Mouse (Mus musculus) forebrain, embryonic 10.5 days (tissue): ENCODE results near the gene Yeats2. TPM values are rescaled to one million over a fixed set of nuclear protein-coding genes. Genes with fewer than 3 reads are reported as not detected.

Source experiments
- DNase-seq: peaks from one replicate; pipeline ENCODE4 v3.0.0-alpha.2; 2017; ENCODE audit warnings: low spot score; ENCODE audit errors: extremely low spot score
- H3K27ac ChIP-seq: fragments of 300-500 bp; sonication (generic); 2 replicates; pipeline ENCODE4 v1.5.1; 2016; ENCODE audit warnings: mild to moderate bottlenecking
- H3K27me3 ChIP-seq: fragments of 300-500 bp; sonication (generic); 2 replicates; pipeline ENCODE4 v1.6.1; 2016; ENCODE audit warnings: mild to moderate bottlenecking; ENCODE audit not compliant: poor library complexity, severe bottlenecking
- H3K36me3 ChIP-seq: fragments of 300-500 bp; sonication (generic); replicated peaks from 2 replicates; pipeline ENCODE4 v1.6.1; 2016; ENCODE audit warnings: mild to moderate bottlenecking, moderate library complexity
- H3K4me1 ChIP-seq: fragments of 300-500 bp; sonication (generic); 2 replicates; pipeline ENCODE4 v1.6.1; 2016
- H3K4me3 ChIP-seq: fragments of 300-500 bp; sonication (generic); 2 replicates; pipeline ENCODE4 v1.5.1; 2016; ENCODE audit warnings: mild to moderate bottlenecking, moderate library complexity
- H3K9me3 ChIP-seq: fragments of 300-500 bp; sonication (generic); 2 replicates; pipeline ENCODE4 v1.6.1; 2016; ENCODE audit warnings: mild to moderate bottlenecking, moderate library complexity
- WGBS: fragments of 180-500 bp; shearing (Covaris S2); methylation state at CpG from one replicate; pipeline ENCODE4 v1.1.7; 2016; 5-methylcytosine and 5-hydroxymethylcytosine counted together
- polyA plus RNA-seq: library from polyadenylated mRNA; unstranded; fragments of >200 nt; fragmentation: Nextera tagmentation; extraction: Ambion mirVana; gene quantifications from 2 replicates; pipeline ENCODE4 v1.2.1, GENCODE M21; 2016

The Yeats2 gene
- polyA plus RNA-seq, 1 experiment from 2014 or later: 41.2 TPM

DNA sequence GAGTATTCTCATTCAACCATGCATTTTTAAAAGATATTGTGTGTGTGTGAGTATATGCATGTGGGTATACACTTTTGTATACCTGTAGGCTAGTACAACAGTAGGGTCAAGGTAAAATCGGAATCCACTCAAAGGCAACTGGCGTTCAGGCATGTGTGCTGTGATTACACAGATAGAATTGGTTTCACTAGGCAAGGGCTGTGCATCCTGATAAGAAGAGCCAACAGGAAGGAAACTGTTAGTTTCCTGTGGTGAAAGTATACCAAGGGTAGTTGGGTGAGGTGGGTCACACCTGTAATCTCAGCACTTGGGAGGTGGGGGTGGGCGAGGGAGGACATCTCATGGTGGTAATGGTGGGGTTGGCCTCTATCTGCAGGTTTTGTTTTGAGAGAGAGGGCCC lies 3.7 kb downstream of the Yeats2 start:
- 94% methylated on average over 3 of the region's 3 CpGs for WGBS
- H3K27ac ChIP-seq: no peak overlapping the region
- no peak overlapping the region for H3K4me3 ChIP-seq
- peaks cover 33% of the 10 kb centered on the region for H3K36me3 ChIP-seq
- DNase-seq: no peak
- peaks cover 15% of the 10 kb centered on the region for H3K4me1 ChIP-seq
- peaks cover 6% of the 10 kb centered on the region; the same call in 1 of the 2 replicates for H3K9me3 ChIP-seq
- H3K27me3 ChIP-seq: no peaks in the 10 kb centered on the region

DNA sequence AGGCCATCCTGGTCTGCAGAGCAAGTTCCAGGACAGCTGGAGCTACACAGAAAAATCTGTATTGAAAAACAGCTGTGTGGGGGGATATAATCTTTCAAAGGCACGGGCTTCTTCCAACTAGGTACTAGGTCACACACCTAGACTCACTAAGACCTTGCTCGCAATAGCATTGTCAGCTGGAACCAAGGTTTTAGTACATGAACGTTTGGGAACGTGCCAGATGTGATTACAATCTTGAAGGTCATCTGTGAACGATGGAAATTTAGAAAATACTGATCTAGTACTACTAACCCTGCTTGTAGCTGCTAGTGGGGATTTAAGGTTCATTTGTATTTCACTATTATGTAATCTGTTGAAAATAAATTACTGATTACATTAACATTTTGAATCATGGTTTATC lies 11.1 kb downstream of the Yeats2 start:
- Histone ChIP-seq H3K4me1 (no peaks in the 10 kb centered on the region), H3K4me3 (no peak overlapping the region), H3K27ac (no peak overlapping the region), H3K27me3 (no peaks in the 10 kb centered on the region), H3K9me3 (no peaks in the 10 kb centered on the region), H3K36me3 (peaks cover 65% of the 10 kb centered on the region)
- no peak for DNase-seq
- WGBS: 91% methylated on average over 5 of the region's 5 CpGs

DNA sequence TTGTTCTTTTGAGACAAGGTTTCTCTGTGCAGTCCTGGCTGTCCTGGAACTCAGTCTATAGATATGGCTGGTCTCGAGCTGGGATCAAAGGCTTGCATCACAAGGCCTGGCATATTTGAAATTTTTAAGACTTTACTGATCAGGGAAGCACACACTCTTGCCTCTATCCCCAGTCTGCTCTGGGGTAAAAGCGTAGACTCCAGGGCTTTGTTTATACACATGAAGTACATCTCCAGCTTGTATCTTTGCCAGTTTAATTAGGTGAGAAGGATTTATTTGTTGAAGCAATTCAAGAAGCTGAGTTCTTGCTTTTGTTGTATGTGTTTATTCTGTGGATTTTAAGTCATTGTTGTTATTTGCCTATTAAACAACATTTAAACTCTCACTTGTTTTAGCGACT lies 12.9 kb downstream of the Yeats2 start:
- Histone ChIP-seq H3K4me1 (no peaks in the 10 kb centered on the region), H3K27ac (no peak overlapping the region), H3K36me3 (peaks cover 82% of the 10 kb centered on the region), H3K27me3 (no peaks in the 10 kb centered on the region), H3K9me3 (no peaks in the 10 kb centered on the region), H3K4me3 (no peak overlapping the region)
- 89% methylated on average over 3 of the region's 3 CpGs for WGBS
- no peak for DNase-seq

DNA sequence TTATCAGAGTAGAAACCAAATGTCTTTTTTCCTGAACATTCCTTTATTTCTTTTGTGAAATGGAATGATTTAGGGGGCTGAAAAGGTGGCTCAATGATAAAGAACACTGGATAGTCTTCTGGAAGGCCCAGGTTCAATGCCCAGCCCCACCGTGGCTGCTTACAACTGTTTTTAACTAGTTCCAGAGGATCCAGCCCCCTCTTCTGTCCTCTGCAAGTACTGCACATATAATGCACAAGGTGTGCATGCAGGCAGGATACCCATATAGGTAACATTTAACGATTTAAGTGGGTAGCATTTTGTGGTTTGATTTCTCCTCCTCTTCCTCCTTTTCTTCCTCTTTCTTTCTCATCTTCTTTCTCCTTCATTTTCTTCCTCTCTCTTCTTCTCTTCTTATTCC lies 19.3 kb downstream of the Yeats2 start:
- 81% methylated on average over 2 of the region's 2 CpGs for WGBS
- Histone ChIP-seq H3K36me3 (peaks cover 100% of the 10 kb centered on the region), H3K4me1 (no peaks in the 10 kb centered on the region), H3K4me3 (no peak overlapping the region), H3K9me3 (peaks cover 5% of the 10 kb centered on the region), H3K27me3 (no peaks in the 10 kb centered on the region), H3K27ac (no peak overlapping the region)
- DNase-seq: no peak

DNA sequence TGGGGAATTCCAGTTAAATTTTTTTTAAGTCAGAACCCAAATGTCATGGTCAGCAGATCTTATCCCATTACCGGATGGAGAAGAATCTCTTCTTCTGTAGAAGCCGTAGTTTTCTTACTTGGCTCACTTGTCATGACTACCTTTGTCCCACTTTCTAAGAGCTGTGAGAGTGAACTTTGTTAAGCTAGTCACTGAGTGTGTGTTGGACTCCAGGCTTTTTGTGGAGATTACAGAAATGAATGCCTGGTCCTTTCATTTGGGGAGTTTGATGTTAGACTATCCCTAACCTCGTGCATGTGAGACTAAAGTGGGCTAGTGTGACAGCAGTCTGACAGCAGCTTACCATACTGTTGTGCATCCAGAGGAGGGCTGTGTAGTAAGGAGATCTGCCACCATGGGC lies 28.2 kb downstream of the Yeats2 start:
- Histone ChIP-seq H3K27me3 (no peaks in the 10 kb centered on the region), H3K4me1 (no peaks in the 10 kb centered on the region), H3K4me3 (no peak overlapping the region), H3K27ac (no peak overlapping the region), H3K9me3 (peaks cover 20% of the 10 kb centered on the region), H3K36me3 (peaks cover 100% of the 10 kb centered on the region)
- DNase-seq: no peak
- 91% methylated on average over 3 of the region's 3 CpGs for WGBS

DNA sequence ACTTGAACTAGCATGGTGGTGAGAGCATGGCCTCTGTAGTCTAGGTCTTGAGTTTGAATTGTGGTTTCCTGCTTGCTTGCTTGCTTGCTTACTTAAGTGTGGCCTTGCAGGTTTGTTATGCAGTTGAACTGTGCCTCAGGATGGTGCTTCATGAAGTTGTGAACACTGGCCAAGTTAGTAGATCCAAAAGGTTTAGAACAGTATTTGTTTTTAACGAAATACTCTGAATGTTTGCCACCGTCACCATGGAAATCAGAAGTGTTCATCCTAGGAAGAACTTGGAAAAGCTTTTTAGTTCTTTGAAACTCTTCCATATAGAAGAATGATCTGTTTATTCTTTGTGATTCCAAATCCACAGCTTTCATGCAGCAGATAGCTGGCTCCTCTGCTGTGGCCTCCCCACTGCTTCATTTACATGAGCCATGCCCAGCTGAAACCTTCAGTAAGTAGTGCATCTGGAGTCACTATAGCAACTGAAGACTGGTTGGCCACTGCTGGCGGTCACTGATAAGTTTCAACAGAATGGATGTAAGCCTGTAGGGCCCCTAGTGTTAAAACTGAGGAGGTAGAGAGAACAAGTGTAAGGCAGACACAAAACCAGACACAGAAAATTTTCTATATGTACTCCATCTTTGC lies 28.7 kb downstream of the Yeats2 start:
- DNase-seq: no peak
- H3K27ac ChIP-seq: no peak overlapping the region
- H3K27me3 ChIP-seq: no peaks in the 10 kb centered on the region
- no peaks in the 10 kb centered on the region for H3K4me1 ChIP-seq
- WGBS: 87% methylated on average over 3 of the region's 3 CpGs
- peaks cover 100% of the 10 kb centered on the region for H3K36me3 ChIP-seq
- H3K4me3 ChIP-seq: no peak overlapping the region
- H3K9me3 ChIP-seq: peaks cover 19% of the 10 kb centered on the region

DNA sequence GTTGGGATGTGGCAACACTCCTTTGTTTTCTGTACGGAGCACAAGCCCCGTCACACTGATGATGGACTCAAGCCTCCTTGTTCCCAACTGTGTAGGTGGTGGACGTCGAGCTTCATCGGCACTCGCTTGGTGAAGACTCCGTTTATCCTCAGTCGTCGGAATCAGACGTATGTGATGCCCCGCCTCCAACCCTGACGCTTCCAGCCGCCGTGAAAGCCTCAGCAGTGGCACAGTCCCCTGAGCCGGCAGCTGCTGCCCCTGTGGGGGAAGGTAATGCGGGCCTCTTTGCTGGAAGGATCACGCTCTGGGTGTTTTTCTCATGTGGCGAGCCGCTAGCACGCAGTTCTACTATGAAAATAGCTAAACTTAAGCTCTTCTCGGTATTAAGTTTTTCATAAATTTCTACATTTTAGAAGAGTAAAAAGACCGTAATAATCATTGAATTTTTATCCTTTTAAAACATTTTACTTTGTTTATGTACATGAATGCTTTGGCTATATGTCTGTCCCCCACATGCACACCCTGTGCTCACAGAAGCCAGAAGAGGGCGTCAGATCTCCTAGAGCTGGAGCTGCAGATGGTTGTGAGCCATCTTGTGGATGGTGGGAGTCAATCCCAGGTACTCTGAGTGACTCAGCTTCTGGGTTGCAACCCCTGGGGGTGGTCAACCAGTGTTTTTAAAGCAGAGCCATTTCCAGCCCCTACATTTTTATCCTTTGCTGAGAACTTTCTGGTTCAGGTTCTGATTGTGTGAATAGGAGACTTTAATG lies 38.7 kb downstream of the Yeats2 start:
- Histone ChIP-seq H3K36me3 (peaks cover 79% of the 10 kb centered on the region), H3K4me1 (no peaks in the 10 kb centered on the region), H3K27ac (no peak overlapping the region), H3K4me3 (no peak overlapping the region), H3K9me3 (no peaks in the 10 kb centered on the region), H3K27me3 (no peaks in the 10 kb centered on the region)
- DNase-seq: no peak
- 84% methylated on average over 23 of the region's 23 CpGs for WGBS

DNA sequence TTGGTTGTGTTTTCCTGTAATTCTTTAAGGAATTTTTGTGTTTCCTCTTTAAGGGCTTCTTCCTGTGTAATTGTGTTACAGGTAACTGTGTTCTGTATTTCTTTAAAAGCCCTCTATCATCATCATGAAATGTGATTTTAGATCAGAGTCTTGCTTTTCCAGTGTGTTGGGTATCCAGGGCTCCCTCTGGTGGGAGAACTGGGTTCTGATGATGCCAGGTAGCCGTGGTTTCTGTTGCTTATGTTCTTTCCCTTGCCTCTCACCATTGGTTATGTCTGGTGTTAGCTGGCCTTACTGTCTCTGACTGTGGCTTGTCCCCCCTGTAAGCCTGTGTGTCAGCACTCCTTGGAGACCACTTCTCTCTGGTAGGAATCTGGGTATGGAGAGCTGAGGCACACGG lies 44.5 kb downstream of the Yeats2 start:
- H3K9me3 ChIP-seq: no peaks in the 10 kb centered on the region
- DNase-seq: no peak
- no peaks in the 10 kb centered on the region for H3K27me3 ChIP-seq
- H3K36me3 ChIP-seq: peaks cover 80% of the 10 kb centered on the region
- WGBS: 75% methylated on average over 2 of the region's 2 CpGs
- no peak overlapping the region for H3K27ac ChIP-seq
- no peak overlapping the region for H3K4me3 ChIP-seq
- no peaks in the 10 kb centered on the region for H3K4me1 ChIP-seq

DNA sequence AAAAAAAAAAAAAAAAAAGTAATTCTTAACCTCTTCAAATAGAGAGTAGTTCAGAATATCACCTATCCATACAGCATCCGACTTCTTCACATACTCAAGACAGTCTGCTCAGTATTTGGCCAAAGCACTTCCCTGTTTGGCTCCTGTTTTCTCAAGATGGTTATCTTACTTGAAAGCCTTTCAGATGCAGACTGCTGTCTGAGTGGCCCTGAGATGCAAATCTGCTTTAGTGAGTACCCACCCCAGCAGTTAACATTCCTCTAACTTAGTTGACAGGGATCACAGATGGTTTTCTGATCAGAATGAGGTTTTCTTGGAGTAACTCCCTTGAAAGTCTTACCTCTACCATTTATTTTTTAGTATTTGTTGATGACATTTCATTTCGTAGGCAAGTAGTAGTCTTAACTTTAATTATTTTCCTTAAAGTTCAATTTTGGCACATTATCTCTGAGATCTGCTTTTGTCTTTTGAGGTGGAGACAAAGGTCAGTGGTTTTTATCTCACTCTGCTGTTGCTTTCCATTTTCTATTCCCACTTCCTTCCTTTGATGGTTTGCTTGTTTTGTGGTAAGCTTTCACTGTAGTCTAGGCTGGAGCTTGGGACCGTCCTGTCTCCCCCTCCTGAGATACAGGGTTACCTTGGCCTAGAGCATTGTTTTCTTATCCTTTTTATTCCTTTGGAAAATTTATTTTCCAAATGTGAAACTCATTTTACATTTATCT lies 50.5 kb downstream of the Yeats2 start:
- Histone ChIP-seq H3K4me3 (no peak overlapping the region), H3K36me3 (peaks cover 96% of the 10 kb centered on the region), H3K27ac (no peak overlapping the region), H3K9me3 (no peaks in the 10 kb centered on the region), H3K4me1 (no peaks in the 10 kb centered on the region), H3K27me3 (no peaks in the 10 kb centered on the region)
- WGBS: 88% methylated on average over 3 of the region's 3 CpGs
- DNase-seq: no peak

DNA sequence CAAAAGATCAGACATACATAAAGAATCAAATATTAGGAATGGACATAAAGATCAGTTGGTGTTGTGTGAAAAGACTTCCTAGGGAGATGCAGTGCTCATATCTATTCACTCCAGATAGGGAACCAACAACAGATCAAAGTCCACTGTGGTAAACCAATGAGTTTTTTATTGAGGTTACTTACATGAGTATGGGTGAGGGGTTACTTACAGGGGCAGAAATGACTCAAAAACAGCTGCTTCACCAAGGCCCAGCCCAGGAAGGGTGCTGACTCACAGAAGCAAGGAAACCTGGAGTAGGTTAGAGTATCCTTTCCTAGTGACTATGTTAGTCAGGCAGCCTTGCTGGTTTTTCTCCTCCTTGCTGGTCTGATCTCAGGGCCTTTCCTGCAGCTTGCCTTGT lies 51.2 kb downstream of the Yeats2 start:
- no peaks in the 10 kb centered on the region for H3K27me3 ChIP-seq
- no peak overlapping the region for H3K27ac ChIP-seq
- DNase-seq: no peak
- H3K4me1 ChIP-seq: no peaks in the 10 kb centered on the region
- H3K4me3 ChIP-seq: no peak overlapping the region
- H3K36me3 ChIP-seq: peaks cover 96% of the 10 kb centered on the region
- no peaks in the 10 kb centered on the region for H3K9me3 ChIP-seq

DNA sequence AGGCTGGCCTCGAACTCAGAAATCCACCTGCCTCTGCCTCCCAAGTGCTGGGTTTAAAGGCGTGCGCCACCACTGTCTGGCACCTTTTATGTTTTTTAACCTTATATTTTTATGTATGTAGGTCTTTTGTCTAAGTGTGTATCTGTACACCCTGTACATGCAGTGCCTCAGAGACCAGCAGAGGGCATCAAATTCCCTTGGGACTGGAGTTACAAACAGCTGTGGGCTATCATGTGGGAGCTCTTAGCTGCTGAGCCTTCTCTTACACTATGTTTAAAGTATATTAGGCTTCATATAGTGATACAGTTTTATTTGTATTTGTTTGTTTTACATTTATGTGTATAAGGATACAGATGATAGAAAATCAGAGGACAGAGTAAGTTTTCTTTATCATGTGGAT lies 54.7 kb downstream of the Yeats2 start:
- Histone ChIP-seq H3K27ac (no peak overlapping the region), H3K4me1 (no peaks in the 10 kb centered on the region), H3K27me3 (no peaks in the 10 kb centered on the region), H3K9me3 (no peaks in the 10 kb centered on the region), H3K4me3 (no peak overlapping the region), H3K36me3 (peaks cover 98% of the 10 kb centered on the region)
- WGBS: 95% methylated on average over 3 of the region's 3 CpGs
- DNase-seq: no peak

DNA sequence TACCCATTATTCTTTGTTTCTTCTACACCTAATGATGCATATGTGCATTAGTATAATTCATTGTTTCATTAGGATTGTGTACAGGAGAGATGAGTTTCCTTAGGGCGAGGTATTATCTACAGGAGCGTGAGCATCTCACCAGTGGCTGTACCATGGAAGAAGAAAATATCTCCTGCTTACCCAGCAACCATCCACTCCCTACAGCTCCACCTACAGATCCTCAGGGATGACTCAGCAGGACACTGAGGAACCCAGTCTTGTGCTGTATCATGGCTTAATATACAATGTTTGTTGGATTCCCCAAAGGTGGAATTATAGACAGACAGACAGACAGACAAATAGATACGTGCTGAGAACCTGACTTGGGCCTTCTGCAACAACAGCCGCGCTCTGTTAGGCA lies 56.1 kb downstream of the Yeats2 start:
- H3K9me3 ChIP-seq: no peaks in the 10 kb centered on the region
- no peak for DNase-seq
- no peaks in the 10 kb centered on the region for H3K27me3 ChIP-seq
- peaks cover 99% of the 10 kb centered on the region for H3K36me3 ChIP-seq
- H3K4me1 ChIP-seq: no peaks in the 10 kb centered on the region
- H3K4me3 ChIP-seq: no peak overlapping the region
- no peak overlapping the region for H3K27ac ChIP-seq
- WGBS: 94% methylated on average over 5 of the region's 5 CpGs
